Mouse (Mus musculus) CH12.LX (cell line): ENCODE data around the gene Ccdc28a. TPM values are rescaled to one million over a fixed set of nuclear protein-coding genes. Genes with fewer than 3 reads are reported as not detected.

Source experiments
- DNase-seq: peaks from one replicate; pipeline ENCODE4 v3.0.0-alpha.2; 2013; ENCODE audit errors: extremely low read depth
- H3K27ac ChIP-seq: 2 replicates; pipeline ENCODE4 v1.5.1; 2012; ENCODE audit warnings: low read depth, mild to moderate bottlenecking, control low read depth, moderate library complexity; ENCODE audit not compliant: insufficient read depth
- H3K27me3 ChIP-seq: replicated peaks from 2 replicates; pipeline ENCODE3; 2012; ENCODE audit warnings: inconsistent platforms
- H3K36me3 ChIP-seq, 2 experiments: replicated peaks in 1 of 2; 2 replicates each; pipeline versions ENCODE3 to v1.6.1; 2012; ENCODE audit warnings: inconsistent platforms in 1 of 2, low read length in 1 of 2, mild to moderate bottlenecking in 1 of 2, mixed read lengths in 1 of 2, moderate library complexity in 1 of 2; ENCODE audit not compliant: control insufficient read depth in 1 of 2, insufficient read depth in 1 of 2
- H3K4me1 ChIP-seq, 2 experiments: 2 replicates each; pipeline ENCODE4 v1.6.1; 2012; ENCODE audit warnings: inconsistent platforms in 1 of 2, moderate library complexity in 1 of 2; ENCODE audit not compliant: insufficient read depth in 2 of 2, control insufficient read depth in 1 of 2
- H3K4me2 ChIP-seq: 2 replicates; pipeline ENCODE4 v1.6.1; 2012; ENCODE audit warnings: low read depth, mild to moderate bottlenecking, control low read depth; ENCODE audit not compliant: poor library complexity, insufficient read depth, severe bottlenecking
- H3K4me3 ChIP-seq, 3 experiments: fragments of 150-350 bp in 1 of 3; sonication (generic) in 1 of 3; replicated peaks in 1 of 3; 2 replicates each; pipeline versions ENCODE3 to v1.5.1; 2011 to 2012; ENCODE audit warnings: low read depth in 2 of 3, low read length in 2 of 3, mild to moderate bottlenecking in 2 of 3, moderate library complexity in 2 of 3, control low read depth in 1 of 3, improper control_type of control experiment in 1 of 3, inconsistent platforms in 1 of 3, mixed read lengths in 1 of 3; ENCODE audit not compliant: poor library complexity in 1 of 3
- H3K79me2 ChIP-seq: replicated peaks from 2 replicates; pipeline ENCODE4 v1.6.1; 2012; ENCODE audit warnings: mild to moderate bottlenecking, moderate library complexity; ENCODE audit not compliant: control insufficient read depth, poor library complexity, insufficient read depth, severe bottlenecking; ENCODE audit errors: extremely low read depth
- H3K9ac ChIP-seq: 2 replicates; pipeline ENCODE4 v1.6.1; 2012; ENCODE audit warnings: low read depth, mild to moderate bottlenecking, control low read depth, moderate library complexity; ENCODE audit not compliant: insufficient read depth
- H3K9me3 ChIP-seq: replicated peaks from 2 replicates; pipeline ENCODE3; 2012; ENCODE audit warnings: low read length, inconsistent platforms, mixed read lengths
- BHLHE40 ChIP-seq: IDR thresholded peaks from 2 replicates; pipeline ENCODE4 v1.6.1; 2011; ENCODE audit warnings: mild to moderate bottlenecking, low read depth, low read length, improper control_type of control experiment
- ETS1 ChIP-seq: conservative IDR thresholded peaks from 2 replicates; pipeline ENCODE4 v1.6.1; 2012; ENCODE audit warnings: low read depth, mild to moderate bottlenecking, inconsistent platforms, low read length, improper control_type of control experiment, moderate library complexity
- GABPA ChIP-seq: IDR thresholded peaks from 2 replicates; pipeline ENCODE4 v1.6.1; 2012; ENCODE audit warnings: low read depth, low read length, improper control_type of control experiment, inconsistent platforms; ENCODE audit not compliant: insufficient replicate concordance
- HCFC1 ChIP-seq: IDR thresholded peaks from 2 replicates; pipeline ENCODE4 v1.6.1; 2012; ENCODE audit warnings: low read depth, mild to moderate bottlenecking, inconsistent platforms, low read length, improper control_type of control experiment
- JUND ChIP-seq: conservative IDR thresholded peaks from 2 replicates; pipeline ENCODE4 v1.6.1; 2011; ENCODE audit warnings: low read depth, low read length, improper control_type of control experiment
- MAFK ChIP-seq: IDR thresholded peaks from 2 replicates; pipeline ENCODE4 v1.6.1; 2011; ENCODE audit warnings: low read length, improper control_type of control experiment; ENCODE audit not compliant: insufficient replicate concordance
- MAZ ChIP-seq: IDR thresholded peaks from 2 replicates; pipeline ENCODE4 v1.6.1; 2012; ENCODE audit warnings: low read depth, mild to moderate bottlenecking, inconsistent platforms, low read length, improper control_type of control experiment, moderate library complexity
- MYC ChIP-seq: IDR thresholded peaks from 2 replicates; pipeline ENCODE4 v1.6.1; 2011; ENCODE audit warnings: low read depth, mild to moderate bottlenecking, improper control_type of control experiment, low read length
- NELFE ChIP-seq: IDR thresholded peaks from 2 replicates; pipeline ENCODE4 v1.6.1; 2011; ENCODE audit warnings: low read depth, low read length, improper control_type of control experiment
- NRF1 ChIP-seq: IDR thresholded peaks from 2 replicates; pipeline ENCODE4 v1.6.1; 2014; ENCODE audit warnings: low read depth, mild to moderate bottlenecking, inconsistent platforms, low read length, improper control_type of control experiment, moderate library complexity
- PAX5 ChIP-seq: IDR thresholded peaks from 2 replicates; pipeline ENCODE4 v1.6.1; 2012; ENCODE audit warnings: low read length, inconsistent platforms, mixed read lengths
- POLR2A ChIP-seq: IDR thresholded peaks from 2 replicates; pipeline ENCODE4 v1.6.1; 2011; ENCODE audit warnings: low read depth, mild to moderate bottlenecking, improper control_type of control experiment, low read length
- POLR2AphosphoS2 ChIP-seq: IDR thresholded peaks from 2 replicates; pipeline ENCODE4 v1.6.1; 2011; ENCODE audit warnings: low read depth, low read length, improper control_type of control experiment
- RCOR1 ChIP-seq: conservative IDR thresholded peaks from 2 replicates; pipeline ENCODE4 v1.6.1; 2012; ENCODE audit warnings: low read depth, mild to moderate bottlenecking, inconsistent platforms, low read length, improper control_type of control experiment
- SIN3A ChIP-seq: IDR thresholded peaks from 2 replicates; pipeline ENCODE4 v1.6.1; 2012; ENCODE audit warnings: low read length, improper control_type of control experiment, inconsistent platforms
- USF1 ChIP-seq: IDR thresholded peaks from 2 replicates; pipeline ENCODE4 v1.6.1; 2014; ENCODE audit warnings: low read depth, mild to moderate bottlenecking, inconsistent platforms, low read length, improper control_type of control experiment
- USF2 ChIP-seq: conservative IDR thresholded peaks from 2 replicates; pipeline ENCODE4 v1.6.1; 2011; ENCODE audit warnings: low read depth, low read length, improper control_type of control experiment
- ZC3H11A ChIP-seq: IDR thresholded peaks from 2 replicates; pipeline ENCODE4 v1.6.1; 2012; ENCODE audit warnings: low read depth, mild to moderate bottlenecking, inconsistent platforms, low read length, improper control_type of control experiment
- ZMIZ1 ChIP-seq: IDR thresholded peaks from 2 replicates; pipeline ENCODE4 v1.6.1; 2012; ENCODE audit warnings: low read depth, mild to moderate bottlenecking, inconsistent platforms, low read length, improper control_type of control experiment
- dilution Hi-C: fragments of 300-500 bp; cut with MboI; formaldehyde crosslinking; loops from 2 replicates; pipeline ENCODE4 v1.14.3; 2020; ENCODE audit warnings: low sequenced_read_pairs; ENCODE audit not compliant: extremely low pct_unique_long_range_greater_than_20kb, extremely low pct_ligation_motif_present
- in situ Hi-C: fragments of 300-500 bp; cut with MboI; formaldehyde crosslinking; loops from 3 replicates; pipeline ENCODE4 v1.14.3; 2019; ENCODE audit warnings: low sequenced_read_pairs, low pct_ligation_motif_present, low pct_unique_long_range_greater_than_20kb, mixed read lengths
- polyA plus RNA-seq: library from polyadenylated mRNA; unstranded; fragments of >175 nt; gene quantifications from 2 replicates; pipeline ENCODE4 v1.2.1, GENCODE M21; 2012; ENCODE audit warnings: low read depth; ENCODE audit not compliant: insufficient read length
- total RNA-seq, 2 experiments: library from RNA; depleted of rRNA; stranded (reverse); fragments of 300-350 nt in 1 of 2; fragments of >200 nt in 1 of 2; gene quantifications; 2 replicates each; pipeline ENCODE4 v1.2.3; 2012 to 2014

Ccdc28a gene
- total and polyA plus RNA-seq, 3 experiments, result 8.3 to 11.7 (median 10.8) TPM

DNA sequence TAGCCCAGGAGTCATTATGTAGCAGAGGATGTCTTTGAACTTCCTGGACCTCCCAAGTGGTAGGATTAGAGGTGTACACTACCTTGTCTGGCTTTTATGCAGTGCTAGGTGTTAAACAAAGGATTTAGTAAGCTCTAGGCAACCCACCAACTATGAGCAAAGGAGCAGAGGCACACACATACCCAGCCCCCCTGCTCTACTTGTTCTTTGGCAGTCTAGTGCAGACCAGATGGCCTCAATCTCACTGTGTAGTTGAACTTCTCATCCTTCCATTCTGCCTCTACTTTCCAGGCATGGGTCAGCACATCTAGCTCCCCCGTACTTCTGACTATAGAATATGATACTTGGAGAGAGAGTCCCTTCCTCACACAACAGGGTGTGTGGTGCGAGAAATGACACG lies 10.4 kb downstream of the Ccdc28a start:
- in situ Hi-C loops, result no loop called here
- Histone ChIP-seq H3K36me3 (peaks cover 0 to 14% of the 10 kb centered on the region in 2 experiments), H3K27ac (no peak overlapping the region), H3K79me2 (no peaks in the 10 kb centered on the region), H3K4me2 (no peak overlapping the region)
- dilution Hi-C loops, result no loop called here
- no peak for TF ChIP-seq MAZ
- TF ChIP-seq PAX5, result no peak
- TF ChIP-seq ZMIZ1, result no peak
- TF ChIP-seq GABPA, result no peak
- no peak for TF ChIP-seq SIN3A
- TF ChIP-seq USF1, result no peak
- no peak for TF ChIP-seq MYC
- no peak for TF ChIP-seq ETS1
- no peak for TF ChIP-seq USF2
- TF ChIP-seq RCOR1, result no peak
- no peak for TF ChIP-seq ZC3H11A
- no peak for TF ChIP-seq JUND
- TF ChIP-seq BHLHE40, result no peak
- TF ChIP-seq, all 38 proteins: peak for 0
- H3K9ac ChIP-seq, result no peak overlapping the region
- no peak for DNase-seq
- H3K27me3 ChIP-seq, result no peaks in the 10 kb centered on the region
- H3K4me3 ChIP-seq, result no peak overlapping the region
- H3K4me1 ChIP-seq, result no peaks in the 10 kb centered on the region
- no peaks in the 10 kb centered on the region for H3K9me3 ChIP-seq

DNA sequence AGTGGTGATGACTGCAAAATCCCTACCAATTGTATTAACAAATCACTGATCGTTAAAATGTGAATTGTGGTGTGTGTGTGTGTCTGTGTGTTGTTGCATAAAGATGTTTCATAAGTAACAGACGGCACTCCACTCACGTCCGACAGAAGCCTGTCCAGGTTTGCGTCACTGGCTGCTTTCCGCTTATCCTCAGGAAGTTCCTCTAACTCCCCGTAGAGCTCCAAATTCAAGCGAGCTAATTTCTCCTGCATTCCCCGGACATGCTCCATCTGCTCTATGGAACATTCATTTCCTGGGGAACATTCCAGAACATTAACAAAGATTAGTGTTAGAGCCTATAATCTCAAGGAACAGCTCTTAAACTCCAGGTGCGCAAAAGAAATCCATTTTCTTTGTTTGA lies 15.4 kb downstream of the Ccdc28a start:
- Histone ChIP-seq H3K4me3 (no peak overlapping the region), H3K9ac (no peak overlapping the region), H3K79me2 (no peaks in the 10 kb centered on the region), H3K27me3 (no peaks in the 10 kb centered on the region), H3K9me3 (no peaks in the 10 kb centered on the region), H3K27ac (no peak overlapping the region), H3K36me3 (peaks cover 0 to 21% of the 10 kb centered on the region in 2 experiments), H3K4me1 (no peaks in the 10 kb centered on the region), H3K4me2 (no peak overlapping the region)
- TF ChIP-seq NELFE (no peak), HCFC1 (no peak), POLR2A (no peak), JUND (no peak), NRF1 (no peak), MAFK (no peak), RCOR1 (no peak), POLR2AphosphoS2 (no peak)
- dilution Hi-C loops, result no loop called here
- DNase-seq, result no peak
- in situ Hi-C loops, result no loop called here
